Mouse (Mus musculus): Measurements from ENCODE around the gene Tspyl3. TPM values are rescaled to one million over a fixed set of nuclear protein-coding genes. Genes with fewer than 3 reads are reported as not detected.

The Tspyl3 gene
- total and polyA plus RNA-seq, 3 experiments: 4.3 to 47.3 (median 9.8) TPM

- TF ChIP-seq MEF2A (IDR thresholded peaks at IDR 0.05; ENCODE audit: extremely low read depth, insufficient replicate concordance, low read depth, low read length, poor library complexity, severe bottlenecking) (no peak), RCOR1 (IDR thresholded peaks at IDR 0.05; ENCODE audit: low read depth, low read length) (peak; percentile 77), ZNF384 (IDR thresholded peaks at IDR 0.05; ENCODE audit: low read depth, low read length) (no peak; the same call in 1 of the 2 replicates), CHD1 (IDR thresholded peaks at IDR 0.05; ENCODE audit: low read depth, low read length) (no peak)
Measured at GRCm38 (mm10) chr2:153225595-153225953, 333 bp upstream of the Tspyl3 start (continued).

GRCm38 (mm10) chr2:153222566-153222965, 2.7 kb downstream of the Tspyl3 start:
- H3K4me1 ChIP-seq (ENCODE audit: control insufficient read depth in 1 of 2, insufficient read depth in 2 of 2, low read length in 2 of 2): peaks cover 15 to 47% of the 10 kb centered on the region in 2 experiments
- H3K9ac ChIP-seq (ENCODE audit: control insufficient read depth, low read depth, low read length, poor library complexity, severe bottlenecking): peak overlapping the region; percentile 11; the same call in 1 of the 2 replicates
- H3K4me3 ChIP-seq (ENCODE audit: control insufficient read depth in 1 of 2, insufficient read depth in 1 of 2, low read depth in 2 of 2, low read length in 2 of 2): peak overlapping the region; percentile 7 to 24; a peak in 1 of 4 replicates
- H3K27ac ChIP-seq (ENCODE audit: control insufficient read depth, low read depth, low read length): peak overlapping the region; percentile 89
- peaks cover 5% of the 10 kb centered on the region for H3K79me2 ChIP-seq (ENCODE audit: control insufficient read depth, insufficient read depth, low read length, poor library complexity)
- no peaks in the 10 kb centered on the region for H3K27me3 ChIP-seq (ENCODE audit: control insufficient read depth in 1 of 2, insufficient read depth in 2 of 2, low read length in 2 of 2)
- H3K36me3 ChIP-seq (ENCODE audit: control insufficient read depth in 1 of 2, insufficient read depth in 2 of 2, low read length in 2 of 2): peaks cover 0 to 31% of the 10 kb centered on the region in 2 experiments; a peak in 2 of 4 replicates
- TF ChIP-seq SMC3 (IDR thresholded peaks at IDR 0.05; ENCODE audit: low read depth, low read length) (no peak), ZNF384 (IDR thresholded peaks at IDR 0.05; ENCODE audit: low read depth, low read length) (no peak), USF1 (IDR thresholded peaks at IDR 0.05; ENCODE audit: low read depth, low read length) (no peak), SIN3A (IDR thresholded peaks at IDR 0.05; ENCODE audit: low read length) (no peak), ELF1 (IDR thresholded peaks at IDR 0.05; ENCODE audit: low read depth, low read length) (no peak), MYC (IDR thresholded peaks at IDR 0.05; ENCODE audit: low read depth, low read length) (no peak), ZC3H11A (IDR thresholded peaks at IDR 0.05; ENCODE audit: low read depth, low read length) (no peak), MAX (IDR thresholded peaks at IDR 0.05; ENCODE audit: low read length) (no peak), MAFK (IDR thresholded peaks at IDR 0.05; ENCODE audit: borderline replicate concordance, low read depth, low read length) (no peak), RAD21 (IDR thresholded peaks at IDR 0.05; ENCODE audit: low read depth, low read length) (no peak), USF2 (IDR thresholded peaks at IDR 0.05; ENCODE audit: borderline replicate concordance in 1 of 2, insufficient read depth in 1 of 2, low read depth in 1 of 2, low read length in 2 of 2) (no peak), POLR2AphosphoS2 (IDR thresholded peaks at IDR 0.05; ENCODE audit: low read length) (no peak)
- peak; percentile 64 for DNase-seq (ENCODE audit: low read depth, low spot score)
- no peaks in the 10 kb centered on the region for H3K9me3 ChIP-seq (replicated peaks; ENCODE audit: insufficient read depth, low read length)

- Histone ChIP-seq H3K9ac (ENCODE audit: control insufficient read depth, low read depth, low read length, poor library complexity, severe bottlenecking) (peak overlapping the region; percentile 11; the same call in 1 of the 2 replicates), H3K4me1 (ENCODE audit: control insufficient read depth in 1 of 2, insufficient read depth in 2 of 2, low read length in 2 of 2) (peaks cover 13 to 43% of the 10 kb centered on the region in 2 experiments)
Measured at GRCm38 (mm10) chr2:153222130-153222529, 3.1 kb downstream of the Tspyl3 start.

More at GRCm38 (mm10) chr2:153222130-153222529, 3.1 kb downstream of the Tspyl3 start:
- Histone ChIP-seq H3K36me3 (ENCODE audit: control insufficient read depth in 1 of 2, insufficient read depth in 2 of 2, low read length in 2 of 2) (peaks cover 0 to 28% of the 10 kb centered on the region in 2 experiments; a peak in 2 of 4 replicates), H3K27ac (ENCODE audit: control insufficient read depth, low read depth, low read length) (peak overlapping the region; percentile 89), H3K9me3 (replicated peaks; ENCODE audit: insufficient read depth, low read length) (no peaks in the 10 kb centered on the region), H3K79me2 (ENCODE audit: control insufficient read depth, insufficient read depth, low read length, poor library complexity) (peaks cover 5% of the 10 kb centered on the region), H3K4me3 (ENCODE audit: control insufficient read depth in 1 of 2, insufficient read depth in 1 of 2, low read depth in 2 of 2, low read length in 2 of 2) (peak overlapping the region; percentile 7 to 24; a peak in 2 of 4 replicates), H3K27me3 (ENCODE audit: control insufficient read depth in 1 of 2, insufficient read depth in 2 of 2, low read length in 2 of 2) (no peaks in the 10 kb centered on the region)
- DNase-seq (ENCODE audit: low read depth, low spot score): peak; percentile 79
- no peak for TF ChIP-seq MEF2A (IDR thresholded peaks at IDR 0.05; ENCODE audit: extremely low read depth, insufficient replicate concordance, low read depth, low read length, poor library complexity, severe bottlenecking)
- TF ChIP-seq EP300 (IDR thresholded peaks at IDR 0.05; ENCODE audit: low read depth in 1 of 2, low read length in 2 of 2): peak; percentile 14 to 15; a peak in 1 of 4 replicates
- TF ChIP-seq SIN3A (IDR thresholded peaks at IDR 0.05; ENCODE audit: low read length): peak; percentile 4; the same call in 1 of the 2 replicates
- peak; percentile 53; the same call in 1 of the 2 replicates for TF ChIP-seq TCF12 (IDR thresholded peaks at IDR 0.05; ENCODE audit: low read depth, low read length)
- 0 out of 2 replicates have a peak, but pooled peaks have one; percentile 24 for TF ChIP-seq TBP (IDR thresholded peaks at IDR 0.05; ENCODE audit: low read depth, low read length)
- 0 out of 2 replicates have a peak, but pooled peaks have one; percentile 18 for TF ChIP-seq MAX (IDR thresholded peaks at IDR 0.05; ENCODE audit: low read length)
- TF ChIP-seq ETS1 (IDR thresholded peaks at IDR 0.05; ENCODE audit: low read depth, low read length): peak; percentile 75
- peak; percentile 66 for TF ChIP-seq GATA1 (IDR thresholded peaks at IDR 0.05; ENCODE audit: low read depth, low read length)
- no peak for TF ChIP-seq MAZ (IDR thresholded peaks at IDR 0.05; ENCODE audit: low read depth, low read length)
- no peak for TF ChIP-seq POLR2A (IDR thresholded peaks at IDR 0.05; ENCODE audit: control insufficient read depth in 1 of 2, insufficient read depth in 1 of 2, low read depth in 1 of 2, low read length in 2 of 2, poor library complexity in 1 of 2)
- no peak for TF ChIP-seq RCOR1 (IDR thresholded peaks at IDR 0.05; ENCODE audit: low read depth, low read length)
- no peak for TF ChIP-seq GABPA (IDR thresholded peaks at IDR 0.05; ENCODE audit: low read depth, low read length)
- no peak for TF ChIP-seq NELFE (IDR thresholded peaks at IDR 0.05; ENCODE audit: low read depth, low read length)
